Mouse (Mus musculus): ENCODE data around the gene R3hdm4.
"Not testable (repeated sequence)": the region's sequence is repeated elsewhere in the genome, so short reads cannot be mapped to it uniquely, and the experiment has no call there.

DNA sequence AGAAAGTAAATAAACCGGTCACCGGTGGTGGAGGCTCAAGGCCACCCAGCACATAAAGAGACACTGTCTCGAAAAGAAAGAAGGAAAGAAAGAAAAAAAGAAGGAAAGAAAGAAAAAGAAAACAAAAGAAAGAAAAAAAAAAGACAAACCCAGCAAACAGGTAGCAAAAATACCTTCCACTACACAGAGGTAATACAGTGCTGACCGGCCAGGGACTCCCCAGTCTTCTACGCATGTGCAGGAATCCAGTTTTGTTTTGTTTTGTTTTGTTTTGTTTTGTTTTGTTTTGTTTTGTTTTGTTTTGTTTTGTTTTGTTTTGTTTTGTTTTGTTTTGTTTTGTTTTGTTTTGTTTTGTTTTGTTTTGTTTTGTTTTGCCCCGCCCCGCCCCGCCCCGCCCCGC, 38.4 kb upstream of the R3hdm4 start:
- TF ChIP-seq CTCF (conservative IDR thresholded peaks at IDR 0.05 in 1 of 2, IDR thresholded peaks at IDR 0.05 in 1 of 2; ENCODE audit: low read depth in 2 of 2, low read length in 2 of 2); POLR2A (IDR thresholded peaks at IDR 0.05; ENCODE audit: low read depth, low read length); NRF1 (IDR thresholded peaks at IDR 0.05; ENCODE audit: low read depth, low read length); KAT2A (IDR thresholded peaks at IDR 0.05; ENCODE audit: insufficient replicate concordance, low read length); ZC3H11A (IDR thresholded peaks at IDR 0.05; ENCODE audit: low read depth, low read length); MAX (IDR thresholded peaks at IDR 0.05; ENCODE audit: low read length); POLR2AphosphoS2 (IDR thresholded peaks at IDR 0.05; ENCODE audit: low read depth, low read length); HCFC1 (IDR thresholded peaks at IDR 0.05; ENCODE audit: low read depth, low read length); MAZ (IDR thresholded peaks at IDR 0.05; ENCODE audit: low read depth, low read length); ZNF384 (IDR thresholded peaks at IDR 0.05; ENCODE audit: low read depth, low read length); EP300 (IDR thresholded peaks at IDR 0.05; ENCODE audit: low read length); RAD21 (IDR thresholded peaks at IDR 0.05; ENCODE audit: low read depth, low read length): not testable (repeated sequence)

Data from CH12.LX (cell line).